13 mouse cellular contexts compared by ENCODE assay signal in genomic region chr4:95197077-95197711, GRCm38 (mm10).
A peak's percentile ranks its signal among the peaks of the same experiment; 100 is the strongest.
DNase-seq lines count a peak whose midpoint lies in the region; ATAC-seq lines count a peak whose summit lies in the region.
"Had no signal": no experiment of that assay in that cellular context is flagged by ENCODE, and none has a peak within 500 bp of the region (broad histone marks: within the 10 kb centered on the region; RNA-seq: fewer than 3 reads in every experiment).

No protein-coding gene starts in this region.

- peak overlapping the region; percentile 38 for H3K27ac ChIP-seq in lung, embryonic 15.5 days

- H3K9me3 ChIP-seq in lung, embryonic 15.5 days = no peaks in the 10 kb centered on the region

- ATAC-seq in frontal cortex, adult (ENCODE audit: low TSS enrichment) = peak; percentile 90
- ATAC-seq in lung, embryonic 15.5 days (ENCODE audit: borderline replicate concordance, extremely low read depth, low FRiP score, low TSS enrichment) = no peak

- no peaks in the 10 kb centered on the region for H3K27me3 ChIP-seq in lung, embryonic 15.5 days

- 34% methylated on average over 7 of the region's 7 CpGs for WGBS in lung, embryonic 15.5 days

- H3K4me1 ChIP-seq in lung, embryonic 15.5 days = peaks cover 26% of the 10 kb centered on the region

- H3K36me3 ChIP-seq in lung, embryonic 15.5 days = no peaks in the 10 kb centered on the region

- H3K4me2 ChIP-seq in lung, embryonic 15.5 days = no peak overlapping the region

- H3K9ac ChIP-seq in lung, embryonic 15.5 days = no peak overlapping the region

- H3K4me3 ChIP-seq in lung, embryonic 15.5 days = no peak overlapping the region

- DNase-seq in frontal cortex, postnatal 10 days (ENCODE audit: low spot score in 2 of 2) = no peak
- no peak for DNase-seq in lung, postnatal 36 days
- DNase-seq in forelimb bud, embryonic 11.5 days (ENCODE audit: low read depth, low spot score) = peak; percentile 19
- peak; percentile 17 to 20 for DNase-seq in right cerebral cortex, postnatal 36 days (ENCODE audit: low spot score in 2 of 2)
- DNase-seq in gastrocnemius, adult 8-10 months (ENCODE audit: low spot score in 2 of 2) = no peak
- no peak for DNase-seq in T-cell, adult 2 months (ENCODE audit: low spot score)
- DNase-seq: cerebellum, postnatal 36 days; gastrocnemius, postnatal 36 days; heart, postnatal 10 days; kidney, adult 11 months; lung, adult 18-20 months had no signal

Comparison
In these comparisons a context has a peak if more than half of its experiments do, and no peak if none do; other contexts are left out.
1. DNase-seq: peak in forelimb bud, embryonic 11.5 days (single experiment) and right cerebral cortex, postnatal 36 days (2 of 2); none in frontal cortex, postnatal 10 days (0 of 2), lung, postnatal 36 days (single experiment), gastrocnemius, adult 8-10 months (0 of 2) and T-cell, adult 2 months (single experiment).